Mouse (Mus musculus) limb, embryonic 15.5 days (tissue): Measurements from ENCODE around the gene Gas6. TPM values are rescaled to one million over a fixed set of nuclear protein-coding genes. Genes with fewer than 3 reads are reported as not detected.

Source experiments
- ATAC-seq: fragments of 200-750 bp; cut with Nextera tagmentation; 2 replicates; pipeline ENCODE4 v1.8.0; 2017; ENCODE audit warnings: low read depth, moderate TSS enrichment; ENCODE audit not compliant: insufficient number of reproducible peaks, low FRiP score, low TSS enrichment
- H3K27ac ChIP-seq: fragments of 300-500 bp; sonication (generic); 2 replicates; pipeline ENCODE4 v1.5.1; 2015; ENCODE audit warnings: moderate library complexity, mild to moderate bottlenecking, inconsistent platforms
- H3K27me3 ChIP-seq: fragments of 300-500 bp; sonication (generic); 2 replicates; pipeline ENCODE4 v1.6.1; 2015; ENCODE audit warnings: inconsistent platforms
- H3K36me3 ChIP-seq: fragments of 300-500 bp; sonication (generic); 2 replicates; pipeline ENCODE4 v1.6.1; 2015; ENCODE audit warnings: inconsistent platforms
- H3K4me1 ChIP-seq: fragments of 300-500 bp; sonication (generic); 2 replicates; pipeline ENCODE4 v1.6.1; 2015; ENCODE audit warnings: inconsistent platforms
- H3K4me2 ChIP-seq: fragments of 300-500 bp; sonication (generic); 2 replicates; pipeline ENCODE4 v1.6.1; 2015; ENCODE audit warnings: mild to moderate bottlenecking, inconsistent platforms
- H3K4me3 ChIP-seq: fragments of 300-500 bp; sonication (generic); 2 replicates; pipeline ENCODE4 v1.5.1; 2015; ENCODE audit warnings: mild to moderate bottlenecking, inconsistent platforms
- H3K9ac ChIP-seq: fragments of 300-500 bp; sonication (generic); 2 replicates; pipeline ENCODE4 v1.6.1; 2015; ENCODE audit warnings: inconsistent platforms
- H3K9me3 ChIP-seq: fragments of 300-500 bp; sonication (generic); 2 replicates; pipeline ENCODE4 v1.6.1; 2016; ENCODE audit warnings: inconsistent platforms
- WGBS: fragments of 180-500 bp; shearing (Covaris S2); methylation state at CpG from one replicate; pipeline ENCODE4 v1.1.7; 2015; 5-methylcytosine and 5-hydroxymethylcytosine counted together
- polyA plus RNA-seq: library from polyadenylated mRNA; unstranded; fragments of >200 nt; fragmentation: Nextera tagmentation; extraction: Ambion mirVana; gene quantifications from 2 replicates; pipeline ENCODE4 v1.2.1, GENCODE M21; 2015

Gene Gas6
- polyA plus RNA-seq, 1 experiment from 2014 or later: 69.4 TPM

GRCm38 (mm10) chr8:13481596-13481995, 12.7 kb downstream of the Gas6 start:
- Histone ChIP-seq H3K27me3 (no peaks in the 10 kb centered on the region), H3K4me1 (0 out of 2 replicates have a peak, but pooled peaks cover 4% of the 10 kb centered on the region), H3K36me3 (no peaks in the 10 kb centered on the region), H3K27ac (no peak overlapping the region), H3K9ac (no peak overlapping the region), H3K9me3 (no peaks in the 10 kb centered on the region), H3K4me2 (no peak overlapping the region), H3K4me3 (no peak overlapping the region)
- WGBS: 83% methylated on average over 3 of the region's 3 CpGs
- ATAC-seq: no peak

GRCm38 (mm10) chr8:13481089-13481554, 13.2 kb downstream of the Gas6 start:
- no peak overlapping the region for H3K4me2 ChIP-seq
- ATAC-seq: no peak

GRCm38 (mm10) chr8:13475892-13476291, 18.4 kb downstream of the Gas6 start:
- no peak overlapping the region for H3K9ac ChIP-seq
- WGBS: 56% methylated on average over 9 of the region's 9 CpGs

More at GRCm38 (mm10) chr8:13481089-13481554, 13.2 kb downstream of the Gas6 start:
- no peaks in the 10 kb centered on the region for H3K27me3 ChIP-seq
- H3K36me3 ChIP-seq: no peaks in the 10 kb centered on the region
- no peak overlapping the region for H3K27ac ChIP-seq
- H3K9me3 ChIP-seq: no peaks in the 10 kb centered on the region
- 61% methylated on average over 7 of the region's 7 CpGs for WGBS
- 0 out of 2 replicates have a peak, but pooled peaks cover 4% of the 10 kb centered on the region for H3K4me1 ChIP-seq
- H3K9ac ChIP-seq: no peak overlapping the region
- H3K4me3 ChIP-seq: no peak overlapping the region

GRCm38 (mm10) chr8:13472284-13472683, 22.0 kb downstream of the Gas6 start:
- Histone ChIP-seq H3K4me1 (peaks cover 9% of the 10 kb centered on the region), H3K36me3 (peaks cover 9% of the 10 kb centered on the region; the same call in 1 of the 2 replicates), H3K27ac (no peak overlapping the region), H3K27me3 (no peaks in the 10 kb centered on the region), H3K9me3 (no peaks in the 10 kb centered on the region), H3K4me3 (no peak overlapping the region), H3K9ac (no peak overlapping the region), H3K4me2 (no peak overlapping the region)
- peak; percentile 65; the same call in 1 of the 2 replicates for ATAC-seq
- 43% methylated on average over 7 of the region's 7 CpGs for WGBS

More at GRCm38 (mm10) chr8:13475892-13476291, 18.4 kb downstream of the Gas6 start:
- H3K9me3 ChIP-seq: no peaks in the 10 kb centered on the region
- H3K27me3 ChIP-seq: no peaks in the 10 kb centered on the region
- H3K4me2 ChIP-seq: no peak overlapping the region
- H3K27ac ChIP-seq: no peak overlapping the region
- peaks cover 9% of the 10 kb centered on the region; the same call in 1 of the 2 replicates for H3K36me3 ChIP-seq
- H3K4me3 ChIP-seq: no peak overlapping the region
- H3K4me1 ChIP-seq: peaks cover 10% of the 10 kb centered on the region
- ATAC-seq: no peak

GRCm38 (mm10) chr8:13471484-13471883, 22.8 kb downstream of the Gas6 start:
- H3K27me3 ChIP-seq: no peaks in the 10 kb centered on the region
- H3K9me3 ChIP-seq: no peaks in the 10 kb centered on the region
- H3K4me1 ChIP-seq: peaks cover 9% of the 10 kb centered on the region
- no peak overlapping the region for H3K4me2 ChIP-seq
- H3K9ac ChIP-seq: no peak overlapping the region
- no peak overlapping the region for H3K27ac ChIP-seq
- no peak overlapping the region for H3K4me3 ChIP-seq
- 87% methylated on average over 11 of the region's 11 CpGs for WGBS
- ATAC-seq: no peak
- H3K36me3 ChIP-seq: peaks cover 9% of the 10 kb centered on the region; the same call in 1 of the 2 replicates

GRCm38 (mm10) chr8:13468737-13469136, 25.6 kb downstream of the Gas6 start:
- Histone ChIP-seq H3K9me3 (no peaks in the 10 kb centered on the region), H3K4me1 (peaks cover 9% of the 10 kb centered on the region), H3K36me3 (peaks cover 5% of the 10 kb centered on the region; the same call in 1 of the 2 replicates), H3K9ac (no peak overlapping the region), H3K27ac (no peak overlapping the region), H3K4me3 (no peak overlapping the region), H3K4me2 (no peak overlapping the region), H3K27me3 (no peaks in the 10 kb centered on the region)
- 86% methylated on average over 9 of the region's 9 CpGs for WGBS
- ATAC-seq: no peak

DNA sequence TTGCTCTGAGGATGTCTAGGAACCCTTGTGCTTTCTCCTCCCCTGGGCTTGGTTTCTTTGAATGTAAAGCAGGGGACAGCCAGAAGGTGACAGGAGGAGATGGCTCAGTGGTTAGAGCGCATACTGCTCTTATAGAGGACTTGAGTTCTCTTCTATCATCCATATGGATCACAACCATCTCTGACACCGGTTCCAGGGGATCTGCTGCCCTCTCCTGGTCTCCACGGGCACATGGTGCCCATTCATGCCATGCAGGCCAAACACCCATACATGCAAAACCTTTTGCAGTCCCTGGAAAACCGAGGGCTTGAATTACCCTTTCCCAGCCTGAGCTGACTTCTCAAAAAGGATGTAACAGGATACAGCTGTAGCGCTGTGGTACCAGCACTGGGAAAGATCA, 27.3 kb downstream of the Gas6 start:
- no peaks in the 10 kb centered on the region for H3K9me3 ChIP-seq
- H3K4me2 ChIP-seq: no peak overlapping the region
- H3K27me3 ChIP-seq: no peaks in the 10 kb centered on the region
- ATAC-seq: no peak
- H3K36me3 ChIP-seq: 0 out of 2 replicates have a peak, but pooled peaks cover 2% of the 10 kb centered on the region
- H3K4me1 ChIP-seq: no peaks in the 10 kb centered on the region
- WGBS: 66% methylated on average over 5 of the region's 5 CpGs
- no peak overlapping the region for H3K9ac ChIP-seq
- no peak overlapping the region for H3K27ac ChIP-seq
- no peak overlapping the region for H3K4me3 ChIP-seq

GRCm38 (mm10) chr8:13465324-13465723, 29.0 kb downstream of the Gas6 start:
- WGBS: 45% methylated on average over 7 of the region's 7 CpGs
- ATAC-seq: no peak
- Histone ChIP-seq H3K4me1 (no peaks in the 10 kb centered on the region), H3K4me3 (no peak overlapping the region), H3K27ac (no peak overlapping the region), H3K9ac (no peak overlapping the region), H3K27me3 (no peaks in the 10 kb centered on the region), H3K4me2 (no peak overlapping the region), H3K9me3 (no peaks in the 10 kb centered on the region), H3K36me3 (0 out of 2 replicates have a peak, but pooled peaks cover 2% of the 10 kb centered on the region)

GRCm38 (mm10) chr8:13462392-13462791, 31.9 kb downstream of the Gas6 start:
- Histone ChIP-seq H3K4me3 (no peak overlapping the region), H3K27me3 (no peaks in the 10 kb centered on the region), H3K4me2 (no peak overlapping the region), H3K9me3 (no peaks in the 10 kb centered on the region), H3K4me1 (no peaks in the 10 kb centered on the region), H3K9ac (no peak overlapping the region), H3K36me3 (0 out of 2 replicates have a peak, but pooled peaks cover 2% of the 10 kb centered on the region), H3K27ac (no peak overlapping the region)
- WGBS: 73% methylated on average over 10 of the region's 10 CpGs
- no peak for ATAC-seq

DNA sequence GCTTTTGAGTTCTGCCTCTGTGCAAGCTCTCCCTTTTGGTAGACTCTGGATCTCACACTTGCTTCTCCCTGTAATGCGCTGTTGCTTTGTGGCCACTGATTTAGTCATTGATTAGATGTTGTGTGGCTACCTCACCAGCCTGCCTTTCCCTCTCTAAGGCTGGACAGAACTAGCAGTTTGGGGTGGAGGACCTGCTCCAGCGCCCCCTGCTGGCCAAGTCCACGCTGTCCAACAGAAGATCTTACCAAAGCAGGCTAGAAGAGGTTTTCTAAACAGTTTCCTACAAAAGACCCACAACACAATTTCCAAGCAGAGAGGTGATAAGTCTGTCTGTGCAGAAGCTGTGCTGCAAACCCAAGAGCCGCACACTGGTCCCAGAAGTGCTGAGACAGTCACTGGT, 32.4 kb downstream of the Gas6 start:
- Histone ChIP-seq H3K4me3 (no peak overlapping the region), H3K9ac (no peak overlapping the region), H3K27ac (no peak overlapping the region), H3K4me1 (no peaks in the 10 kb centered on the region), H3K27me3 (no peaks in the 10 kb centered on the region), H3K36me3 (0 out of 2 replicates have a peak, but pooled peaks cover 2% of the 10 kb centered on the region), H3K4me2 (no peak overlapping the region), H3K9me3 (no peaks in the 10 kb centered on the region)
- 43% methylated on average over 4 of the region's 4 CpGs for WGBS
- ATAC-seq: no peak

- 67% methylated on average over 17 of the region's 17 CpGs for WGBS
- Histone ChIP-seq H3K36me3 (0 out of 2 replicates have a peak, but pooled peaks cover 2% of the 10 kb centered on the region), H3K9me3 (no peaks in the 10 kb centered on the region), H3K4me1 (no peaks in the 10 kb centered on the region), H3K9ac (no peak overlapping the region), H3K27ac (no peak overlapping the region), H3K4me3 (no peak overlapping the region), H3K27me3 (no peaks in the 10 kb centered on the region), H3K4me2 (no peak overlapping the region)
- no peak for ATAC-seq
These were observed 33.1 kb downstream of the Gas6 start for GRCm38 (mm10) chr8:13461085-13461765.

GRCm38 (mm10) chr8:13459431-13459830, 34.9 kb downstream of the Gas6 start:
- Histone ChIP-seq H3K4me2 (no peak overlapping the region), H3K36me3 (no peaks in the 10 kb centered on the region), H3K4me1 (peaks cover 6% of the 10 kb centered on the region; the same call in 1 of the 2 replicates), H3K4me3 (no peak overlapping the region), H3K27me3 (no peaks in the 10 kb centered on the region), H3K27ac (no peak overlapping the region), H3K9ac (no peak overlapping the region), H3K9me3 (no peaks in the 10 kb centered on the region)
- ATAC-seq: no peak
- 95% methylated on average over 4 of the region's 4 CpGs for WGBS
